Mouse (Mus musculus) heart, embryonic 14.5 days (tissue): Measurements from ENCODE around the gene Pdzd2. TPM values are rescaled to one million over a fixed set of nuclear protein-coding genes. Genes with fewer than 3 reads are reported as not detected.

Experiments
- ATAC-seq: fragments of 200-750 bp; cut with Nextera tagmentation; 2 replicates; pipeline ENCODE4 v1.8.0; 2017; ENCODE audit warnings: low read depth, moderate TSS enrichment; ENCODE audit not compliant: insufficient number of reproducible peaks, insufficient read depth, low FRiP score
- H3K27ac ChIP-seq, 2 experiments: fragments of 200-500 bp in 1 of 2; fragments of 300-500 bp in 1 of 2; sonication (generic) in 1 of 2; replicated peaks in 1 of 2; 2 replicates each; pipeline ENCODE4 v1.5.1; 2012 to 2014; ENCODE audit warnings: low read depth in 2 of 2, low read length in 2 of 2, control low read depth in 1 of 2, mild to moderate bottlenecking in 1 of 2, mixed read lengths in 1 of 2; ENCODE audit not compliant: control insufficient read depth in 1 of 2, insufficient read depth in 1 of 2
- H3K27me3 ChIP-seq: fragments of 300-500 bp; sonication (generic); 2 replicates; pipeline ENCODE4 v1.6.1; 2014; ENCODE audit warnings: mild to moderate bottlenecking, low read length, control low read depth; ENCODE audit not compliant: control insufficient read depth, insufficient read depth
- H3K36me3 ChIP-seq: fragments of 300-500 bp; sonication (generic); 2 replicates; pipeline ENCODE4 v1.6.1; 2014; ENCODE audit warnings: mild to moderate bottlenecking, control low read depth, low read length, mixed read lengths; ENCODE audit not compliant: control insufficient read depth, insufficient read depth
- H3K4me1 ChIP-seq, 2 experiments: fragments of 200-500 bp in 1 of 2; fragments of 300-500 bp in 1 of 2; sonication (generic) in 1 of 2; 2 replicates each; pipeline ENCODE4 v1.6.1; 2012 to 2014; ENCODE audit warnings: low read length in 2 of 2, control low read depth in 1 of 2, mixed read lengths in 1 of 2; ENCODE audit not compliant: control insufficient read depth in 2 of 2, insufficient read depth in 2 of 2
- H3K4me2 ChIP-seq: fragments of 300-500 bp; sonication (generic); 2 replicates; pipeline ENCODE4 v1.6.1; 2014; ENCODE audit warnings: mild to moderate bottlenecking, low read length
- H3K4me3 ChIP-seq, 2 experiments: fragments of 200-500 bp in 1 of 2; fragments of 300-500 bp in 1 of 2; sonication (generic) in 1 of 2; 2 replicates each; pipeline ENCODE4 v1.5.1; 2012 to 2014; ENCODE audit warnings: low read length in 2 of 2, mild to moderate bottlenecking in 2 of 2, control low read depth in 1 of 2, low read depth in 1 of 2, moderate library complexity in 1 of 2; ENCODE audit not compliant: control insufficient read depth in 1 of 2, insufficient read depth in 1 of 2
- H3K9ac ChIP-seq: fragments of 300-500 bp; sonication (generic); 2 replicates; pipeline ENCODE4 v1.6.1; 2014; ENCODE audit warnings: mild to moderate bottlenecking, low read length
- H3K9me3 ChIP-seq: fragments of 300-500 bp; sonication (generic); 2 replicates; pipeline ENCODE4 v1.6.1; 2016; ENCODE audit warnings: low read length, control low read depth; ENCODE audit not compliant: control insufficient read depth
- WGBS: fragments of 180-500 bp; shearing (Covaris S2); extraction: QIAGEN DNeasy Blood & Tissue Kit; methylation state at CpG from one replicate; pipeline ENCODE4 v1.1.7; 2014; 5-methylcytosine and 5-hydroxymethylcytosine counted together
- microRNA-seq: library from miRNA; unstranded; fragments of <30 nt; microRNA quantifications from one replicate; pipeline ENCODE4, GENCODE M21; 2016
- polyA plus RNA-seq: library from polyadenylated mRNA; unstranded; fragments of >200 nt; fragmentation: Nextera tagmentation; extraction: Ambion mirVana; gene quantifications from 2 replicates; pipeline ENCODE4 v1.2.1, GENCODE M21; 2014

The Pdzd2 gene
- polyA plus RNA-seq, 1 experiment from 2014 or later, result 16.8 TPM

DNA sequence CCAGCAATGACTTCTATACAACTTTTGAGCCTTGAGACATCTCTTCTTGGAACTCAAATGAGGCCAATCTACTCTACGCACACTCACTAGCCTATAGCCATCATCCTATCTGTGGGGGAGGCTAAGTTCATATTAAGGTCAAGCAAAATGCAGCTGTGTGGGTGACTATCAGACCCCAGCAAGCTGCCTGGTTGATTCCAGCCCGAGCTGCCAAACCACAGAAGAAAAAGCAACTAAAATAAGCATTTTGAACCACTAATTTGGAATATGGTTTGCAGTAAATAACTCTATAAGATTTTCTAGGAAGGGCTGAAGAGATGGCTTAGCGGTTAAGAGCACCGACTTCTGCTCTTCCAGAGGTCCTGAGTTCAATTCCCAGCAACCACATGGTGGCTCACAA is 429.0 kb downstream of the Pdzd2 start:
- no peak overlapping the region for H3K27ac ChIP-seq
- H3K4me3 ChIP-seq, result no peak overlapping the region
- no peaks in the 10 kb centered on the region for H3K36me3 ChIP-seq
- H3K4me2 ChIP-seq, result no peak overlapping the region
- H3K4me1 ChIP-seq, result peaks cover 3% of the 10 kb centered on the region in 2 experiments; a peak in 2 of 4 replicates
- no peak overlapping the region for H3K9ac ChIP-seq
- no peak for ATAC-seq
- H3K27me3 ChIP-seq, result no peaks in the 10 kb centered on the region
- 80% methylated on average over 4 of the region's 4 CpGs for WGBS
- H3K9me3 ChIP-seq, result no peaks in the 10 kb centered on the region

Small RNA genes within 50 kb of the gene (microRNA-seq; reads per million reads assigned to microRNA genes)
- gene Gm24135 (not detected), gene Gm24302 (not detected)

Other genes starting within 250 kb of the Pdzd2 start
- 25.0 and 26.0 TPM in 2 replicates for gene 6030458C11Rik, start 84.7 kb upstream of the Pdzd2 start, polyA plus RNA-seq
- 23.5 and 24.4 TPM in 2 replicates for gene Drosha, start 84.9 kb upstream of the Pdzd2 start, polyA plus RNA-seq